Mouse (Mus musculus): ENCODE data around the gene Tmem87a. TPM values are rescaled to one million over a fixed set of nuclear protein-coding genes. Genes with fewer than 3 reads are reported as not detected.

Gene Tmem87a
- polyA plus RNA-seq, 1 experiment from 2014 or later, result 6.3 TPM

GRCm38 (mm10) chr2:120386264-120386663, 17.6 kb downstream of the Tmem87a start:
- Histone ChIP-seq H3K36me3 (ENCODE audit: control insufficient read depth, insufficient read depth, low read length) (peaks cover 29% of the 10 kb centered on the region), H3K9ac (ENCODE audit: low read depth, low read length) (no peak overlapping the region), H3K4me1 (ENCODE audit: control insufficient read depth, insufficient read depth, low read depth, low read length) (no peaks in the 10 kb centered on the region), H3K27ac (ENCODE audit: low read depth, low read length) (no peak overlapping the region), H3K4me2 (ENCODE audit: low read length) (no peak overlapping the region), H3K9me3 (ENCODE audit: control insufficient read depth, low read length) (no peaks in the 10 kb centered on the region), H3K4me3 (ENCODE audit: low read length) (no peak overlapping the region), H3K27me3 (replicated peaks; ENCODE audit: control insufficient read depth, insufficient read depth, low read length) (no peaks in the 10 kb centered on the region)
- 100% methylated on average over 1 of the region's 1 CpGs for WGBS
- ATAC-seq, result no peak

DNA sequence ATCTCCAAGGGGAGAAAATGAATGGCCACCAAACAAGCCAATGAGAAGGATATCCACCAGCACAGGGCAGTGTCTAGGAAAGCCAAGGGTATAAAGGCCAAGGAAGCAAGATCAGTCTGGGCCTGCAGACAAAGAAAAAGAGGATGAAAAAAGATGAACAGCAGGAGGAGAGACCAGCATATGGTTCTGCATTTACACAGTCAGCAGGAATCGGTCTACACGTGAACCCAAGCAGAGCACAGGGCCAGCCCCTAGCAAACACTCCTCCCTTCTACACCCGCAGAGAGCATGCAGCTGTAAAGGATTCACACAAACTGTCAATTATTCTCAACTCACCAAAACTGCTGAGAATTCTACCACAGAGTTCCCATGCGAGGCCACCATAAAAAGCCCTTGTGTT, 30.1 kb downstream of the Tmem87a start:
- H3K27ac ChIP-seq (ENCODE audit: low read depth, low read length), result no peak overlapping the region
- no peaks in the 10 kb centered on the region for H3K9me3 ChIP-seq (ENCODE audit: control insufficient read depth, low read length)
- no peaks in the 10 kb centered on the region for H3K4me1 ChIP-seq (ENCODE audit: control insufficient read depth, insufficient read depth, low read depth, low read length)
- peaks cover 17% of the 10 kb centered on the region for H3K36me3 ChIP-seq (ENCODE audit: control insufficient read depth, insufficient read depth, low read length)
- no peak overlapping the region for H3K4me3 ChIP-seq (ENCODE audit: low read length)
- no peak for ATAC-seq
- no peak overlapping the region for H3K9ac ChIP-seq (ENCODE audit: low read depth, low read length)
- H3K4me2 ChIP-seq (ENCODE audit: low read length), result no peak overlapping the region
- 71% methylated on average over 4 of the region's 4 CpGs for WGBS
- H3K27me3 ChIP-seq (replicated peaks; ENCODE audit: control insufficient read depth, insufficient read depth, low read length), result no peaks in the 10 kb centered on the region

- no peak overlapping the region for H3K4me2 ChIP-seq (ENCODE audit: low read length)
- H3K4me3 ChIP-seq (ENCODE audit: low read length), result no peak overlapping the region
Observed at GRCm38 (mm10) chr2:120367416-120368207, 36.3 kb downstream of the Tmem87a start.

DNA sequence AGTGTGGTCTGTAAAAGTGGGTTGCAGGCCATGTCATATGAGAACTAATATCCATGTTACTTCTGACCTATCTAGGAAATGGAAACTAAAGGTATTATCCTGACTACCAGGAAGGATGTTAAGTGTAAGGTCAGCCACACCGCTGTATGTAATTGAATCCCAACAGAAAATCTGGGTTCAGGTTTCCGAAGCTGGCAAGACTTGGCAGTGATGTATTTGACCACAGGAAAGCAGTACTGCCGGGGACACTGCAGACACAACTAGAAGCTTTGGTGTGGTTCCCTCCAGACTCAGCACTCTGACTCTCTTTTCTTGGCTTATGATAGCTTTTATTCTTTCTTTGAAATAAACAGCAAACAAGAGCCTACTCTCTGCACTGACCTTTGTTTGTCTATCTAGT, 37.4 kb downstream of the Tmem87a start:
- Histone ChIP-seq H3K27ac (ENCODE audit: low read depth, low read length) (no peak overlapping the region), H3K27me3 (replicated peaks; ENCODE audit: control insufficient read depth, insufficient read depth, low read length) (no peaks in the 10 kb centered on the region), H3K4me3 (ENCODE audit: low read length) (no peak overlapping the region), H3K4me1 (ENCODE audit: control insufficient read depth, insufficient read depth, low read depth, low read length) (no peaks in the 10 kb centered on the region), H3K9me3 (ENCODE audit: control insufficient read depth, low read length) (no peaks in the 10 kb centered on the region), H3K9ac (ENCODE audit: low read depth, low read length) (no peak overlapping the region), H3K36me3 (ENCODE audit: control insufficient read depth, insufficient read depth, low read length) (peaks cover 31% of the 10 kb centered on the region), H3K4me2 (ENCODE audit: low read length) (no peak overlapping the region)
- no peak for ATAC-seq
- WGBS, result 97% methylated on average over 3 of the region's 3 CpGs

More at GRCm38 (mm10) chr2:120367416-120368207, 36.3 kb downstream of the Tmem87a start:
- H3K4me1 ChIP-seq (ENCODE audit: control insufficient read depth, insufficient read depth, low read depth, low read length), result no peaks in the 10 kb centered on the region
- no peaks in the 10 kb centered on the region for H3K9me3 ChIP-seq (ENCODE audit: control insufficient read depth, low read length)
- peaks cover 24% of the 10 kb centered on the region for H3K36me3 ChIP-seq (ENCODE audit: control insufficient read depth, insufficient read depth, low read length)
- no peaks in the 10 kb centered on the region for H3K27me3 ChIP-seq (replicated peaks; ENCODE audit: control insufficient read depth, insufficient read depth, low read length)
- no peak overlapping the region for H3K27ac ChIP-seq (ENCODE audit: low read depth, low read length)
- H3K9ac ChIP-seq (ENCODE audit: low read depth, low read length), result no peak overlapping the region
- no peak for ATAC-seq
- WGBS, result 94% methylated on average over 4 of the region's 4 CpGs

DNA sequence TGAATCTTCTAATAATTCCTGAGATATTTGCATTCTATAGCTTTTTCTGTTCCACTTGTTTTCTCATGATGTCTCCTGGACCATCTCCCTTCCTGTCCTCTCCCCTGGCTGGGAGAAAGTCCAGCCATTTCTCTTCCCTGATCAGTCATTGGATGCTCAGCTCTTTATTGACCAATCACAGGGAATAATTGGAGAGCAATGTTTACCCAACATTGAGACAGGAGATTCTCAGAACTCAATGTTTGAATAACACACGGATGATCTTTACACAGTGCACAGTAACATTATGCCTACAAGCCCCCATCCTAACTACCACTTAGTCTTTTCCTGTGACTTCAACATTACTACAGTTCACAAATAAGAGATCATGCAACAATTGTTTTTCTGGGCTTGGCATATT, 43.5 kb downstream of the Tmem87a start:
- no peak overlapping the region for H3K9ac ChIP-seq (ENCODE audit: low read depth, low read length)
- no peaks in the 10 kb centered on the region for H3K9me3 ChIP-seq (ENCODE audit: control insufficient read depth, low read length)
- no peak overlapping the region for H3K4me3 ChIP-seq (ENCODE audit: low read length)
- 86% methylated on average over 1 of the region's 1 CpGs for WGBS
- no peaks in the 10 kb centered on the region for H3K4me1 ChIP-seq (ENCODE audit: control insufficient read depth, insufficient read depth, low read depth, low read length)
- H3K27me3 ChIP-seq (replicated peaks; ENCODE audit: control insufficient read depth, insufficient read depth, low read length), result no peaks in the 10 kb centered on the region
- H3K4me2 ChIP-seq (ENCODE audit: low read length), result no peak overlapping the region
- no peak for ATAC-seq
- H3K36me3 ChIP-seq (ENCODE audit: control insufficient read depth, insufficient read depth, low read length), result peaks cover 33% of the 10 kb centered on the region
- no peak overlapping the region for H3K27ac ChIP-seq (ENCODE audit: low read depth, low read length)

DNA sequence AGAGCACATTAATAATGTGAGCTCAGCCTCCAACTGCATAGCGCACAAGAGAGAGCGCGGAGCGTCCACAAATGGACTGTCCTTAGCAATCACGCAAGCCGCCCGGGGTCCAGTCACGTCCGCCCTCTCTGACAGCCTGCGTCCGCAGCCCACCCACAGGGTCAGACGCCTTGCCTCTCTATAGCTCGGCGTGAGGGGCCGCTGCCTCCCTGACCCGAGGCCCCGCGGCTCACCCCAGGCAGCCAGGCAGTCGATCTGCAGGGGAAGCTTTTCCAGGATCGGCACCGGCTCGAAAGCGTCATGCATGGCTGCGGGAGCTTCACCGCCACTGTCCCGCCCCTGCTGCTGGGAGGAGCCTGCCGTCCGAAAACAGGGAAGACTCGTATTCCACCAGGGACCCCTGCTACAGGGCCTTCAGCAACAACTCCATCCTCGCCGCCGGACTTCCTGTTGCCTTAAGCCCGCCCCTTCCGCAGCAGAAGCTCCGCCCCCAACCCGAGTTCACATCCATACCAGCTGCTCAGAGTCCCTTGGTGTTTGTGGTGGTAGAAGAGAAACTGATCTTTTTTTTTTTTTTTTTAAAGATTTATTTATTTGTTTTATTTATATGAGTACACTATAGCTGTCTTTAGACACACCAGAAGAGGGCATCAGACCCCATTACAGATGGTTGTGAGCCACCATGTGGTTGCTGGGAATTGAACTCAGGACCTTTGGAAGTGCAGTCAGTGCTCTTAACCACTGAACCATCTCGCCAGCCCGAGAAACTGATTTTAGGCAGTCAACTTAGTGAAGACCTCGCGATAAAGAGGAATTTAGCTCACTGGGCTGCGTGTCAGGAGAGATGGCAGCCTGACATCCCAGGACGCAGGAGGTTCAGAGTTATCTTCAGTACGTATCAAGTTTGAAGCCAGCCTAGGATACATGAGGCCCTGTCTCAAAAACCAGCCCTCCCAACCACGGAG, 50.9 kb downstream of the Tmem87a start, which contains the start of gene Vps39:
Gene Vps39, minus strand, starts transcription at position 456 of the 965 bp plus-strand sequence.
- peaks cover 21% of the 10 kb centered on the region for H3K36me3 ChIP-seq (ENCODE audit: control insufficient read depth, insufficient read depth, low read length)
- peak; percentile 98 for ATAC-seq
- H3K4me1 ChIP-seq (ENCODE audit: control insufficient read depth, insufficient read depth, low read depth, low read length), result peaks cover 13% of the 10 kb centered on the region

GRCm38 (mm10) chr2:120351321-120351720, 52.6 kb downstream of the Tmem87a start:
- H3K9ac ChIP-seq (ENCODE audit: low read depth, low read length), result no peak overlapping the region
- no peak overlapping the region; the same call in 1 of the 2 replicates for H3K4me2 ChIP-seq (ENCODE audit: low read length)
- peaks cover 13% of the 10 kb centered on the region for H3K4me1 ChIP-seq (ENCODE audit: control insufficient read depth, insufficient read depth, low read depth, low read length)
- H3K4me3 ChIP-seq (ENCODE audit: low read length), result no peak overlapping the region
- H3K27me3 ChIP-seq (replicated peaks; ENCODE audit: control insufficient read depth, insufficient read depth, low read length), result no peaks in the 10 kb centered on the region
- no peak for ATAC-seq
- H3K36me3 ChIP-seq (ENCODE audit: control insufficient read depth, insufficient read depth, low read length), result peaks cover 24% of the 10 kb centered on the region
- 88% methylated on average over 5 of the region's 5 CpGs for WGBS
- no peak overlapping the region for H3K27ac ChIP-seq (ENCODE audit: low read depth, low read length)
- H3K9me3 ChIP-seq (ENCODE audit: control insufficient read depth, low read length), result no peaks in the 10 kb centered on the region

More for the DNA sequence above, 50.9 kb downstream of the Tmem87a start, which contains the start of gene Vps39:
- Histone ChIP-seq H3K27me3 (replicated peaks; ENCODE audit: control insufficient read depth, insufficient read depth, low read length) (no peaks in the 10 kb centered on the region), H3K27ac (ENCODE audit: low read depth, low read length) (peak within 1 kb of the TSS; percentile 82), H3K9ac (ENCODE audit: low read depth, low read length) (peak within 1 kb of the TSS; percentile 77), H3K4me3 (ENCODE audit: low read length) (peak within 1 kb of the TSS; percentile 65), H3K9me3 (ENCODE audit: control insufficient read depth, low read length) (no peaks in the 10 kb centered on the region), H3K4me2 (ENCODE audit: low read length) (peak within 1 kb of the TSS; percentile 71)
- WGBS, result 11% methylated on average over 43 of the region's 44 CpGs

GRCm38 (mm10) chr2:120348120-120348519, 55.8 kb downstream of the Tmem87a start:
- no peak for ATAC-seq
- H3K36me3 ChIP-seq (ENCODE audit: control insufficient read depth, insufficient read depth, low read length), result peaks cover 31% of the 10 kb centered on the region
- WGBS, result 86% methylated on average over 9 of the region's 9 CpGs

DNA sequence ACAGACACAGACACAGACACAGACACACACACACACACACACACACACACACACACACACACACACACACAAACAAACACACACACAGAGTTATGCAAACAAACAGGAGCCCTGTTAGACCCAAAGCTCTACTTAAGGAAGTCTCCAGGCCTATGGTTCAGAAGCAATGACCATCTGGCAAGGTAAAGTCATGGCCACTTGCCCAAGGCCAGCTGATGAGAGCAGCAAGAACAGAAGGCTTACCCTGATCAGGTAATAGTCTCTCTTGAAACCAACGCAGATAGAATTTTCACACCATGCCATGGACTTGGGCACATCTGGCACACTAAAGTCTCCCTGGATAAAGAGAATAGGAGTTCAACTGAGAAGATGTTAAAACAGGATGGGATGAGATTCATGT, 62.2 kb downstream of the Tmem87a start:
- no peak for ATAC-seq
- Histone ChIP-seq H3K9me3 (ENCODE audit: control insufficient read depth, low read length) (no peaks in the 10 kb centered on the region), H3K4me1 (ENCODE audit: control insufficient read depth, insufficient read depth, low read depth, low read length) (no peaks in the 10 kb centered on the region), H3K4me3 (ENCODE audit: low read length) (no peak overlapping the region), H3K9ac (ENCODE audit: low read depth, low read length) (no peak overlapping the region), H3K36me3 (ENCODE audit: control insufficient read depth, insufficient read depth, low read length) (peaks cover 39% of the 10 kb centered on the region), H3K27ac (ENCODE audit: low read depth, low read length) (no peak overlapping the region), H3K4me2 (ENCODE audit: low read length) (no peak overlapping the region), H3K27me3 (replicated peaks; ENCODE audit: control insufficient read depth, insufficient read depth, low read length) (no peaks in the 10 kb centered on the region)
- 96% methylated on average over 1 of the region's 1 CpGs for WGBS

More at GRCm38 (mm10) chr2:120348120-120348519, 55.8 kb downstream of the Tmem87a start:
- no peaks in the 10 kb centered on the region for H3K27me3 ChIP-seq (replicated peaks; ENCODE audit: control insufficient read depth, insufficient read depth, low read length)
- no peak overlapping the region for H3K27ac ChIP-seq (ENCODE audit: low read depth, low read length)
- H3K4me3 ChIP-seq (ENCODE audit: low read length), result no peak overlapping the region
- no peak overlapping the region for H3K9ac ChIP-seq (ENCODE audit: low read depth, low read length)
- H3K4me1 ChIP-seq (ENCODE audit: control insufficient read depth, insufficient read depth, low read depth, low read length), result peaks cover 13% of the 10 kb centered on the region
- no peak overlapping the region for H3K4me2 ChIP-seq (ENCODE audit: low read length)
- H3K9me3 ChIP-seq (ENCODE audit: control insufficient read depth, low read length), result no peaks in the 10 kb centered on the region

All from hindbrain, embryonic 16.5 days (tissue).